ENCODE assay signal across 26 mouse cellular contexts in the genomic region with DNA sequence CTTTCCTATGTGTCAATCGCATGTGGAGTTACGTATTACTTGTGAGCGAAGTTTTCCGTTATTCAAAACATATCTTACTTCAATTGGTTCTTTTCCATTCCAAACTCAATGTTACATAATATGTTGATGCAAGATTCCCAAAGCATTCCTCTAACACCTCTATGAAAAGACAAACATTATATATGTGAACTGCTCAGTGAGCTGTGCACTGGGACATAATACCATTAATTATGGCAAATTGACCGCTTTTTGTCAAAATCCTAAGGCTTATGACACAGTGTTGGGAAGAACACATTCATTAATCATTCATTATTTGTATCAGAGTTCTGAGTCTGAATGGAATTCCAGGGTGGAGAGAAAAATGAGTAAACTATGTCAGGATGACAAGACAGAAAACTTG.
"Had no signal": no experiment of that assay in that cellular context is flagged by ENCODE, and none has a peak within 500 bp of the region (broad histone marks: within the 10 kb centered on the region; RNA-seq: fewer than 3 reads in every experiment).

No protein-coding gene starts in this region.

- H3K4me3 ChIP-seq: gastrocnemius, adult 2 months; heart, embryonic 10.5 days; heart, embryonic 12.5 days; hindbrain, embryonic 10.5 days; hindbrain, embryonic 12.5 days; hindbrain, embryonic 15.5 days; intestine, embryonic 15.5 days; layer of hippocampus, adult 2 months; left cerebral cortex, adult 2 months; limb, embryonic 10.5 days; limb, embryonic 12.5 days had no signal

- ATAC-seq: inflammation-experienced regulatory T-cells, adult 6 months; intestine, embryonic 15.5 days; intestine, postnatal 0 days had no signal

- H3K9me3 ChIP-seq: heart, embryonic 10.5 days; heart, embryonic 12.5 days; hindbrain, embryonic 10.5 days; hindbrain, embryonic 12.5 days; hindbrain, embryonic 15.5 days; intestine, embryonic 15.5 days; limb, embryonic 10.5 days; limb, embryonic 12.5 days had no signal

- H3K4me2 ChIP-seq: heart, embryonic 12.5 days; hindbrain, embryonic 12.5 days; hindbrain, embryonic 15.5 days; intestine, embryonic 15.5 days; limb, embryonic 12.5 days; liver, embryonic 11.5 days had no signal

- DNase-seq: gastrocnemius, adult 2 months; gastrocnemius, postnatal 10 days; gastrocnemius, postnatal 25 days; heart, adult 18-20 months; heart, postnatal 10 days; heart, postnatal 4 days; kidney, adult 18-20 months; kidney, adult 8-10 months; kidney, postnatal 10 days; kidney, postnatal 25 days; kidney, postnatal 4 days; liver had no signal

- H3K27me3 ChIP-seq: heart, embryonic 12.5 days; hindbrain, embryonic 12.5 days; hindbrain, embryonic 15.5 days; intestine, embryonic 15.5 days; limb, embryonic 12.5 days had no signal

- H3K9ac ChIP-seq: heart, embryonic 12.5 days; hindbrain, embryonic 12.5 days; hindbrain, embryonic 15.5 days; intestine, embryonic 15.5 days; limb, embryonic 12.5 days; liver, embryonic 14.5 days had no signal

- H3K27ac ChIP-seq: gastrocnemius, adult 2 months; heart, embryonic 10.5 days; hindbrain, embryonic 10.5 days; hindbrain, embryonic 12.5 days; hindbrain, embryonic 15.5 days; intestine, embryonic 15.5 days; layer of hippocampus, adult 2 months; left cerebral cortex, adult 2 months; limb, embryonic 10.5 days; limb, embryonic 12.5 days; liver, embryonic 14.5 days had no signal

- H3K4me1 ChIP-seq: heart, embryonic 10.5 days; heart, embryonic 12.5 days; hindbrain, embryonic 10.5 days; hindbrain, embryonic 12.5 days; hindbrain, embryonic 15.5 days; intestine, embryonic 15.5 days; limb, embryonic 10.5 days; limb, embryonic 12.5 days had no signal

- H3K36me3 ChIP-seq: heart, embryonic 10.5 days; heart, embryonic 12.5 days; hindbrain, embryonic 10.5 days; hindbrain, embryonic 12.5 days; hindbrain, embryonic 15.5 days; intestine, embryonic 15.5 days; limb, embryonic 10.5 days; limb, embryonic 12.5 days had no signal
